Mouse (Mus musculus): ENCODE results near the gene Tpgs1.

The Tpgs1 gene

GRCm38 (mm10) chr10:79668771-79669575 lies at the start of gene Tpgs1:
TSS of gene Tpgs1 (plus strand) at chr10:79669369.
- DNase-seq (ENCODE audit: low spot score in 2 of 2), result peak; percentile 72 to 80

- no peak for DNase-seq (ENCODE audit: low spot score in 2 of 2)
These were observed 45.2 kb upstream of the Tpgs1 start for GRCm38 (mm10) chr10:79623950-79624349.

- DNase-seq (ENCODE audit: low spot score in 2 of 2), result no peak
These were observed 43.8 kb upstream of the Tpgs1 start for GRCm38 (mm10) chr10:79625398-79625797.

GRCm38 (mm10) chr10:79626156-79626555 lies 43.0 kb upstream of the Tpgs1 start:
- DNase-seq (ENCODE audit: low spot score in 2 of 2), result no peak

- no peak for DNase-seq (ENCODE audit: low spot score in 2 of 2)
These were observed 40.8 kb upstream of the Tpgs1 start for GRCm38 (mm10) chr10:79628377-79628776.

- DNase-seq (ENCODE audit: low spot score in 2 of 2), result no peak
These were observed 37.7 kb upstream of the Tpgs1 start for GRCm38 (mm10) chr10:79631432-79631831.

GRCm38 (mm10) chr10:79633006-79633777 lies 36.0 kb upstream of the Tpgs1 start:
- no peak for DNase-seq (ENCODE audit: low spot score in 2 of 2)

- DNase-seq (ENCODE audit: low spot score in 2 of 2), result no peak
These were observed 32.9 kb upstream of the Tpgs1 start for GRCm38 (mm10) chr10:79636287-79636686.

- no peak for DNase-seq (ENCODE audit: low spot score in 2 of 2)
These were observed 31.8 kb upstream of the Tpgs1 start, which contains the start of gene Shc2 for GRCm38 (mm10) chr10:79637128-79638110. TSS of gene Shc2 (minus strand) at chr10:79637918.

GRCm38 (mm10) chr10:79638486-79639204 lies 30.5 kb upstream of the Tpgs1 start:
- DNase-seq (ENCODE audit: low spot score in 2 of 2), result no peak

- DNase-seq (ENCODE audit: low spot score in 2 of 2), result no peak
These were observed 23.5 kb upstream of the Tpgs1 start, which contains the start of gene Odf3l2 for GRCm38 (mm10) chr10:79645711-79646110. TSS of gene Odf3l2 (minus strand) at chr10:79645738.

- peak in 1 of 2 experiments; percentile 50 for DNase-seq (ENCODE audit: low spot score in 2 of 2)
These were observed 20.0 kb upstream of the Tpgs1 start for GRCm38 (mm10) chr10:79649070-79649751.

- DNase-seq (ENCODE audit: low spot score in 2 of 2), result no peak
These were observed 16.4 kb upstream of the Tpgs1 start for GRCm38 (mm10) chr10:79652789-79653188.

GRCm38 (mm10) chr10:79654946-79655395 lies 14.2 kb upstream of the Tpgs1 start:
- no peak for DNase-seq (ENCODE audit: low spot score in 2 of 2)

GRCm38 (mm10) chr10:79658829-79659228 lies 10.3 kb upstream of the Tpgs1 start:
- no peak for DNase-seq (ENCODE audit: low spot score in 2 of 2)

- DNase-seq (ENCODE audit: low spot score in 2 of 2), result no peak
These were observed 8.9 kb upstream of the Tpgs1 start for GRCm38 (mm10) chr10:79660298-79660697.

GRCm38 (mm10) chr10:79661861-79662260 lies 7.3 kb upstream of the Tpgs1 start:
- no peak for DNase-seq (ENCODE audit: low spot score in 2 of 2)

- peak; percentile 49 to 66 for DNase-seq (ENCODE audit: low spot score in 2 of 2)
These were observed 5.0 kb upstream of the Tpgs1 start, which contains the start of gene Madcam1 for GRCm38 (mm10) chr10:79664131-79664665. TSS of gene Madcam1 (plus strand) at chr10:79664559.

- no peak for DNase-seq (ENCODE audit: low spot score in 2 of 2)
These were observed 4.1 kb upstream of the Tpgs1 start for GRCm38 (mm10) chr10:79665051-79665450.

- no peak for DNase-seq (ENCODE audit: low spot score in 2 of 2)
These were observed 2.7 kb upstream of the Tpgs1 start for GRCm38 (mm10) chr10:79666493-79666892.
